Mouse (Mus musculus) CD4-positive, CD25-positive, alpha-beta regulatory T cell (primary cell): ENCODE measurements around the gene Rhod. TPM values are rescaled to one million over a fixed set of nuclear protein-coding genes. Genes with fewer than 3 reads are reported as not detected.

ENCODE experiments used
- polyA plus RNA-seq: library from polyadenylated mRNA; unstranded; fragments of 100-300 nt; shearing (Covaris generic); gene quantifications from one replicate; pipeline ENCODE4 v1.2.1, GENCODE M21; 2017

Gene Rhod
- polyA plus RNA-seq: 4.6 TPM

DNA sequence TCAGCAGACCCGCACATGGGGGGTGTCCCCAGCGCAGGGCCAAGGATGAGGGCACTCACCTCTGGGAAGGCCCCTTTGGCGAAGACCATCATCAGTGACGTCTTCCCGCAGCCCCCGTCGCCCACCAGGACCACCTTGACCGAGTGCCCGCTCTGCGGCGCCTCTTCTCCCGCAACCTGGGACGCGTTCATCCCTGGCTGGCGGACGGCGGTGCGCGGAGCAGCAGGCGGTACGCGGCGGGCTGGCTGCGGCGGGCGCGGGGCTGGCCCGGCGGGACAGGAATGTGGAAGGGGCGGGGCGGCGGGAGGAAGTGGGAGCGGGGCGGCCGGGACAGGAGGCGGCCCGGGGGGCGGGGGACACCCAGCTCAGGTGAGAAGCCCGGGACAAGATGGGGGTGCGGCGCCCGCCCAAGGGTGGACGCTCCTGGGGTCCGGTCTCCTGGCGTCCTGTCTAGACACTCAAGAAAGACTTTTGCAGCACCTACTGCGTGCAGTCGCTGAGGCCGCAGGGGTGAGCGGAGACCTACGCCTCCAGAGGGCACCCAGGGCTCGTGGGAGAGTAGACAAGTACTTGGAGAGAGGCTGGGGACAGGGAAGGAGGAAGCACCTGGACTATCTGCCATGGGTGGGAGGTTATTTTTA, at the start of gene Rhod:
Gene Rhod, minus strand, starts transcription at position 272 of the 641 bp plus-strand sequence.

DNA sequence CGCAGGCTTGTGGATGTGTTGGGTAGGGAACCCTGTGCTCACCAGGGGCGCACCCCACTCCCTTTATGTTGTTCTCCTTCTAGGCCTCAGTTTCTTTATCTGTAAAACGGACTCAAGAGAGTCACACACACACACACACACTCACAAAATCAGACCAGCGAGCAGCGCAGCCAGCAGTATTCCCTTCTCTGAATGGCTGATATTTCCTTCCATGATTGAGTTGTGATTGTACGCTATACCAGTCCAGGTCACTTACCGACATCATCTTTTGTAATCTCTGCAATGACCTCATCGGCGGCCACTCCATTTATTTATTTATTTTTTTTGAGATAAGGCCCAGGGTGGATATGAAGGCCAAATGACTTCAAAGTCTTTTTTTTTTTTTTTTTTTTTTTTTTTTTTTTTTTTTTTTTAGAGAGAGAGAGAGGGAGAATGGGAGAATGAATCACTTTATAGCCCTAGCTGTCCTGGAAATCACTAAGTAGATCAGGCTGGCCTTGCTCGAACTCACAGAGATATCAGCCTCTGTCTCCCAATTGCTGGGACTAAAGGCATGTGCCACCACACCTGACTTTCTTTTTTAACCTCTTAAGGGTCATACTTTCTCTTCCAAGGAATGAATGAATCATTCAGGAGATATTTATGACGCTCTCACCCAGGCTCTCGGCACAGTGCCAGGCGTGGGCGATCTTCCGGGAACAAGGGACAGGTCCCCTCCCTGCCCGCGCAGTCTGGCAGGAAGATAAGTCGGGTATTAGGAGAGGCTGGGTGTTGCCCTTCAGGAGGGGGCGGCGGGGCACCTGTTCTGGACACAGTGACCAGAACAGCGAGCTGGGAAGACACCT, 38.3 kb upstream of the Rhod start, which contains the start of gene Syt12:
Gene Syt12, minus strand, starts transcription at position 103 of the 845 bp plus-strand sequence.

DNA sequence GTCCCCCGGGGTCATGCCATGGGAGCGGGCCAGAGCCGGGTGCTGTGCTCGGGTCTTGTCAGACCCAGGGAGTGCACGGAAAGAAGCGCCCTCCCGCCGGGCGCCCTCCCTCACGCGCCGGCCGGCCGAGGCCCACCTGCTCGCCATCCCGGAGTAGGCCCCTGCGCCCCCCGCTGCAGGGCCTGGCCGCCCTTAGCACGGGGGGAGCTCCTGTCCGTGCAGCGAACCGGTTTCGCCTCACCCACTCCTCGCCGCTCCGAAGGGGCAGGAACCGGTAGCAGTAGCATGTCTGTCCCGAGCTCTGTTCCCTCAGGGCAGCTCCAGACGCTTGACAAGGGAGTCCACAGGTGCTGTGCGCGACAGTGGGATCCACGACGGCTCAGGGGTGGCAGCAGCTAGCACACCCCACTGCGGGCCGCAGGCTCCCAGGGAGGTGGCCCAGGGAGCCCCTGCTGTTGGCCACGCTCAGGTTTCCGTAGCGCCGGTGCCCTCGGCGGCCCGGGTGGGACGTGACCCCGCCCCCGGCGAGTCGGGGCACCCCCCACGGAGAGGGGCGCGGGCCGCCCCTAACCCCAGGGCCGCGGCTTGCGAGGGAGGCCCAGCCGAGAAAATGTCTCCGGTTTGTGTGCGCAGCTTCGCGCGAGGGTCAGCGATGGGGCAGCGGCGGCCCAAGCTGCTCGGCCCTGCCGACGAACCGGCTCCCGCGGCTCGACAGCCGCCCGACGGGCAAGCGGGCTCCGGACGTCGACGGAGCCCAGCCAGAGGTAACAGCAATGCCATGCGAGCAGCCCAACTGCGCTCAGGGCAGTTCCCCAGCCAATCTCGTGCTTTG, 41.2 kb downstream of the Rhod start, which contains the start of gene Kdm2a:
Gene Kdm2a, minus strand, starts transcription at position 488 of the 832 bp plus-strand sequence.

Other genes starting within 250 kb of the Rhod start
- gene Tbc1d10c, start 248.1 kb downstream of the Rhod start, polyA plus RNA-seq: 782 TPM
- 1,094 TPM for gene Ppp1ca, start 247.4 kb downstream of the Rhod start, polyA plus RNA-seq
- gene Rad9a, start 237.8 kb downstream of the Rhod start, polyA plus RNA-seq: 80.3 TPM
- gene Clcf1, start 225.2 kb downstream of the Rhod start, polyA plus RNA-seq: 38.4 TPM
- gene AC109138.7, start 225.1 kb downstream of the Rhod start, polyA plus RNA-seq: 0.61 TPM
- 113 TPM for gene Pold4, start 207.5 kb downstream of the Rhod start, polyA plus RNA-seq
- 0.73 TPM for gene Ssh3, start 170.3 kb downstream of the Rhod start, polyA plus RNA-seq
- gene Ankrd13d, start 156.3 kb downstream of the Rhod start, polyA plus RNA-seq: 7.3 TPM
- gene Grk2, start 133.2 kb downstream of the Rhod start, polyA plus RNA-seq: 238 TPM
- 71.8 TPM for gene Kdm2a, start 41.1 kb downstream of the Rhod start, polyA plus RNA-seq
- 0.14 TPM for gene Syt12, start 38.0 kb upstream of the Rhod start, polyA plus RNA-seq
- gene 2010003K11Rik, start 59.2 kb upstream of the Rhod start, polyA plus RNA-seq: not detected
- 2.6 TPM for gene Pcx, start 71.0 kb upstream of the Rhod start, polyA plus RNA-seq
- gene Lrfn4, start 176.2 kb upstream of the Rhod start, polyA plus RNA-seq: 1.2 TPM
- 74.5 TPM for gene Rce1, start 186.2 kb upstream of the Rhod start, polyA plus RNA-seq